Mouse (Mus musculus) gonadal fat pad, adult 2 months (tissue): Measurements from ENCODE around the gene Blnk. TPM values are rescaled to one million over a fixed set of nuclear protein-coding genes. Genes with fewer than 3 reads are reported as not detected.

Experiments
- DNase-seq: peaks from one replicate; pipeline ENCODE4 v3.0.0-alpha.2; 2012; ENCODE audit warnings: low read depth
- polyA plus RNA-seq: library from polyadenylated mRNA; depleted of rRNA; stranded (reverse); fragments of >200 nt; gene quantifications from 2 replicates; pipeline ENCODE4 v1.2.3, GENCODE M21; 2012; rRNA removed

Blnk gene
- polyA plus RNA-seq, 1 experiment = 12.1 TPM

GRCm38 (mm10) chr19:40964936-40965850 is 29.1 kb downstream of the Blnk start:
- DNase-seq = peak; percentile 78

DNA sequence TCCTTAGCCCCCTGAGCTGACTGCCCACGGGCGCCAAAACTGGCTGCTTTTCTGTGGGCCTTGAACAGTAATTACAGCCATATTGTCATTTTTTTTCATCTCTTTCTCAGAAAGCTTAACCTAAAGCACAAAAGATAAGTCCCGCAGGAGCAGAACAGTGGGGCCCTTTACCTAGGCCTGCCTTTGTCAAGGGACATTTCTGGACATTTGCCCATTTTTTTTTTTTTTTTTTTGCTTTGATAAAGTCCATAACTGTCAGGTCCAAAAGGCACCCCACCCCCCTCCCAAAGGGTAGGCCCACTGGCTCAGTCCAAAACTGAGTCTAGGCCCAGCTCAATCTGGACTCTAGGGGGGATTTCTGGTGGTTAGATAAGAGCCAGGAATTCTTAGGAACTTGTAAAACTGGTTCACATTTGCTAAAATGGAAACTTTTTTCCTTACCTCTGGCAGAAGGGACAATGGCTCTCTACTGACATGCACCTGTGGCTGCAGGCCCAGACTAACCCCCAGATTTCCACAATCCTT is 29.9 kb downstream of the Blnk start:
- no peak for DNase-seq

GRCm38 (mm10) chr19:40962988-40963387 is 31.3 kb downstream of the Blnk start:
- no peak for DNase-seq

- no peak for DNase-seq
Measured at GRCm38 (mm10) chr19:40958981-40959380, 35.4 kb downstream of the Blnk start.

DNA sequence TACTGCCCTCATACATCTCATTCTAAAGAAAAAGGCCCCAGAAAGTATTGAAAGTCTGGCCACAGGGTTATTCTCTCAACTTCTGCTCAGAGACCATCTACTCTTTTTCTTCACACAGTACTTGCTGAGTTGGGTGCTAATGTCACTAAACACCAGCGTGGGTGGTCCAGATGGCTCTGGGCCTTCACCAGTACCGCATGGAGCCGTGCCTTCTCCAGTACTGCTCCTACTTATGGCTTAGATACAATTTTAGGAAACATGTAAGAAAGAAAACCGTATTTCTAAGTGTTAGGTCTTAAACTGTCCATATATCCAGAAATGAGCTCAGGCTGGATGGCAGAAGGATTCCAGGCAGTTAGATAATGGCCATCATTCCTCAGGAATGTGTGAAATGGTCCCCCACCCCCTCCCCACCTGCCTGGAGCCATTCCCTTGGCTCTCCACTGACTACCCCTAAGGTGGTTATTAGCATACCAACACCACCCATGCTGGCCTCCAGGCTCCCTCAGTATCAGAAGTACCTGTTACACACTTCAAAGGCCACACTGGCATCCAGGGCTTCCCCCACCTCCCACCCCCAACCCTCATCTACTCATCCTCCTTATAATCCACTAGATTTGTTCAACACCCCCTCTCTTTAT is 47.3 kb downstream of the Blnk start:
- no peak for DNase-seq

- no peak for DNase-seq
Measured at GRCm38 (mm10) chr19:40943552-40943951, 50.8 kb downstream of the Blnk start.

- no peak for DNase-seq
Measured at GRCm38 (mm10) chr19:40936038-40936437, 58.3 kb downstream of the Blnk start.

GRCm38 (mm10) chr19:40935376-40935775 is 59.0 kb downstream of the Blnk start:
- DNase-seq = no peak

- DNase-seq = no peak
Measured at GRCm38 (mm10) chr19:40931581-40932369, 62.6 kb downstream of the Blnk start.

DNA sequence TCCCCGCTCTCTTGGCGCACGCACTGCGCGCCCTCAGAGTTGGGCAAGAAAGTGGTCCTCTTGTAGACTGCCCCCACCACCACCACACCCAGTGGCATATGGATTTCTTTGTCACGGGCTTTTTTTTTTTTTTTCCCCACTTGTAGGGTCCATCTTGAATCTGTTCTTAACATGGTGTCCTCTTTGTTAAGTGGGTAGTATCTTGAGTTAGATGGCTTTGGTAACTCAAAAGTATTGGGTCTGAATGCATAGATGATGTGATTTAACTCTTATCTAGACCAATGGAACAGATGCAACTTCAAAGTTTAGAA is 99.0 kb downstream of the Blnk start:
- no peak for DNase-seq

- DNase-seq = peak; percentile 58
Measured at GRCm38 (mm10) chr19:40894519-40895392, 99.6 kb downstream of the Blnk start, which contains the start of gene Zfp518a. Zfp518a (plus strand) TSS chr19:40894705.

GRCm38 (mm10) chr19:40894071-40894506 is 100.2 kb downstream of the Blnk start:
- DNase-seq = peak; percentile 19

DNA sequence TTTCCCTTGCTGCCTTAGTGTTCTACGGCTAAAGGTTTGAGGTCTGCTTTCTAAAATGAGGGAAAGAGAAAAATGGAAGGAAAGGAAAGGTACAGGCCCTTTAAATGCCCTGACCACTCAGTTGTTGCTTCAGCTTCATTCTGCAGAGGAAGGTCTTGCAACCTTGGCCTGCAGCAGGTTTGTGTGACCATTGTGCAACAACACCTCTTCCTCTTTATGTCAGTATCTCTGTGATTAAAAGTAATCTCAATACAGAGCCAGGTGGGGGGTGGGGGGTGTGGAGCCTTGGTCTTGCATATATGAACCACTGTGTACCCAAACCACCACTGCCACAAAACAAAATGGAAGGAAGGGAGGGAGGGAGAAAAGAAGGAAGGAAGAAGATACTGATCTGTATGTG is 105.4 kb downstream of the Blnk start:
- no peak for DNase-seq

- no peak for DNase-seq
Measured at GRCm38 (mm10) chr19:40881700-40882099, 112.6 kb downstream of the Blnk start.

Other genes with a start within 250 kb of the Blnk start
- gene Cc2d2b, start 245.8 kb downstream of the Blnk start, polyA plus RNA-seq = 0.05 and 0.10 TPM in 2 replicates
- 5.1 and 6.9 TPM in 2 replicates for gene Ccnj, start 163.3 kb downstream of the Blnk start, polyA plus RNA-seq
- 2.0 TPM in 2 replicates for gene Zfp518a, start 99.8 kb downstream of the Blnk start, polyA plus RNA-seq
- gene Dntt, start 34.7 kb upstream of the Blnk start, polyA plus RNA-seq = 0.14 TPM in 1 of 2 replicates, not detected in the other
- gene Opalin, start 82.6 kb upstream of the Blnk start, polyA plus RNA-seq = not detected in 2 replicates
- gene Tll2, start 212.3 kb upstream of the Blnk start, polyA plus RNA-seq = 0.06 and 0.42 TPM in 2 replicates